Mouse (Mus musculus) liver, embryonic 16.5 days (tissue): ENCODE results near the gene Dnmt3a. TPM values are rescaled to one million over a fixed set of nuclear protein-coding genes. Genes with fewer than 3 reads are reported as not detected.

ENCODE experiments used
- ATAC-seq: fragments of 200-750 bp; cut with Nextera tagmentation; 2 replicates; pipeline ENCODE4 v1.8.0; 2017; ENCODE audit warnings: low read depth, mild to moderate bottlenecking, moderate number of reproducible peaks, moderate library complexity
- H3K27ac ChIP-seq: fragments of 300-500 bp; sonication (generic); 2 replicates; pipeline ENCODE4 v1.5.1; 2014; ENCODE audit warnings: mild to moderate bottlenecking, low read length
- H3K27me3 ChIP-seq: fragments of 300-500 bp; sonication (generic); 2 replicates; pipeline ENCODE4 v1.6.1; 2014; ENCODE audit warnings: low read depth, low read length, mixed read lengths; ENCODE audit not compliant: control insufficient read depth, insufficient read depth
- H3K36me3 ChIP-seq: fragments of 300-500 bp; sonication (generic); 2 replicates; pipeline ENCODE4 v1.6.1; 2014; ENCODE audit warnings: mild to moderate bottlenecking; ENCODE audit not compliant: control insufficient read depth, insufficient read depth
- H3K4me1 ChIP-seq: fragments of 300-500 bp; sonication (generic); 2 replicates; pipeline ENCODE4 v1.6.1; 2014; ENCODE audit warnings: low read depth, low read length, mixed read lengths; ENCODE audit not compliant: control insufficient read depth
- H3K4me2 ChIP-seq: fragments of 300-500 bp; sonication (generic); 2 replicates; pipeline ENCODE4 v1.6.1; 2014; ENCODE audit warnings: low read depth, low read length, mixed read lengths
- H3K4me3 ChIP-seq: fragments of 300-500 bp; sonication (generic); 2 replicates; pipeline ENCODE4 v1.5.1; 2014; ENCODE audit warnings: low read depth, mild to moderate bottlenecking, low read length
- H3K9ac ChIP-seq: fragments of 300-500 bp; sonication (generic); 2 replicates; pipeline ENCODE4 v1.6.1; 2014; ENCODE audit warnings: low read depth, low read length
- H3K9me3 ChIP-seq: fragments of 300-500 bp; sonication (generic); replicated peaks from 2 replicates; pipeline ENCODE4 v1.6.1; 2016; ENCODE audit warnings: low read length; ENCODE audit not compliant: control insufficient read depth
- WGBS: fragments of 180-500 bp; shearing (Covaris S2); extraction: QIAGEN DNeasy Blood & Tissue Kit; methylation state at CpG from one replicate; pipeline ENCODE4 v1.1.7; 2014; ENCODE audit not compliant: insufficient replicate concordance; 5-methylcytosine and 5-hydroxymethylcytosine counted together
- polyA plus RNA-seq: library from polyadenylated mRNA; unstranded; fragments of >200 nt; fragmentation: Nextera tagmentation; extraction: Ambion mirVana; gene quantifications from 2 replicates; pipeline ENCODE4 v1.2.1, GENCODE M21; 2015

Gene Dnmt3a
- polyA plus RNA-seq, 1 experiment from 2014 or later, result 16.8 TPM

DNA sequence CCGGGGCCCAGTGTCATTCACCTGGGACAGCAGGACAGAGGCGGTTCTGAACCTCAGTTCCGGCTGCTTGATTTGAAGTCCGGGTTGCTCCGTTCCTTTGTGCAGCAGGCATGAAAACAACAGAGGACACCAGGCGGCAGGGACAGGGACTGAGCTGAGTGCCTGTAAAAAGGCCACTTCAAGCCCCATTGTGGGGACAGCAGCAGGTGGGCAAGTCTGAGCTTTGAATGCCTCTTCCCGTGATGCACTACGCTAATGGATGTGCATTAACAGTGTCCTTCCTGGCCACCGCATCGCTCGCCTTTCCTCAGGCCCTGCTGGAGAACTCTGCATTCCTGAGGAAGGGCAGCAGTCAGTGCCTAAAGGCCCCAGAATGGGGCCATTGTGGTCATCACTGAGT is 136.2 kb downstream of the Dnmt3a start:
- Histone ChIP-seq H3K4me2 (no peak overlapping the region), H3K9me3 (no peaks in the 10 kb centered on the region), H3K9ac (no peak overlapping the region), H3K27me3 (no peaks in the 10 kb centered on the region), H3K27ac (no peak overlapping the region), H3K4me1 (no peaks in the 10 kb centered on the region), H3K36me3 (no peaks in the 10 kb centered on the region), H3K4me3 (no peak overlapping the region)
- WGBS, result 53% methylated on average over 11 of the region's 11 CpGs
- ATAC-seq, result no peak

DNA sequence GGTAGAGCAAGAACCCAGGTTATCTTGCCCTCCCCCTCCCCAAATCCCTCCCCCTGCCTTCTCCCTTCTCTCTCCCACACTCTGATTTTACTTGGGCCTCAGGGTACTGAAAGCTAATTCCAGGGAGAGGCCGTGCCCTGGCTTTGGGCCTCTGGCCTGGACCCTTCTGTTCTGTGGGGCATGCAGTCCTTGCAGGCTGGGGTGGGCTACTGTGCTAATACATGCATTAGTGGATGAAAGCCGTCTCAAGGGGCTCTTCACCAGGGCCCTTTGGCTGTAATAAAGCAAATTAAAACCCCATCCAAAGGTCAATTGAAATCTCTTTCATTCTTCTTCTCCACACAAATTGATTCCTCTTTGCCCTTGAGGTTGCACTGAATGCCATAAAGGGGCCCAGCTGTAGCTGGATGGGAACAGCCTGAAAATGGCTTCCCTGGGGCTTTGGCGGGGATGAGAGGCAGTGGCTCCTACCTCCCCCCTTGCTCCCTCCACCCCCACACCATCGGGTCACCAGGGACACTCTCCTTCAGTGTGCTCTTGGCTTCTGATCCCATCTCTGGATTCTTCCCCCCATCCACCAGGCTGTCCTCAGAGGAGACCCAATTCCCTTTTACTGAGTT is 138.8 kb downstream of the Dnmt3a start:
- no peaks in the 10 kb centered on the region for H3K9me3 ChIP-seq
- ATAC-seq, result no peak
- H3K4me1 ChIP-seq, result no peaks in the 10 kb centered on the region
- no peaks in the 10 kb centered on the region for H3K27me3 ChIP-seq
- no peaks in the 10 kb centered on the region for H3K36me3 ChIP-seq
- H3K4me3 ChIP-seq, result no peak overlapping the region
- H3K27ac ChIP-seq, result no peak overlapping the region
- H3K4me2 ChIP-seq, result no peak overlapping the region
- WGBS, result 49% methylated on average over 4 of the region's 4 CpGs
- H3K9ac ChIP-seq, result no peak overlapping the region

DNA sequence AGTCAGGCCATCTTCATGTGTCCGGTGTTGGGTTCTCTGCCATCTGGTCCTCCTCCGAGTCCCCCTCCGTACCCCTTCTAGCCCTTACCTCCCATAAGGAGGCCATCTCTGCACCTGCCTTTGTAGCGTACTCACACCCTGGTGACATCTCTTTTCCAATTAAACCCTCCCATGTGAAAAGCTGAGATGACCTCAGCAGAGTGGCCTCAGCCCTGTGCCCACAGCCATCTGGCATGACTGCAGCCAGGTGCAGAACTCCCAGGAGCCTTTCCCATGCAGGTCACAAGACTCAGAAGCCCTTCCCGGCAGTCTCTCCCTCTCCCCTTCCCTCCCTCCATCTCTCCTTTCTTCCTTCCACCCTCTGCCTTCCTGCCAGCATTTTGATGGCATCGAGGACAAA is 141.7 kb downstream of the Dnmt3a start:
- Histone ChIP-seq H3K9me3 (no peaks in the 10 kb centered on the region), H3K36me3 (no peaks in the 10 kb centered on the region), H3K4me1 (no peaks in the 10 kb centered on the region), H3K4me2 (no peak overlapping the region), H3K27ac (no peak overlapping the region), H3K9ac (no peak overlapping the region), H3K4me3 (no peak overlapping the region), H3K27me3 (no peaks in the 10 kb centered on the region)
- ATAC-seq, result no peak
- 60% methylated on average over 6 of the region's 6 CpGs for WGBS

DNA sequence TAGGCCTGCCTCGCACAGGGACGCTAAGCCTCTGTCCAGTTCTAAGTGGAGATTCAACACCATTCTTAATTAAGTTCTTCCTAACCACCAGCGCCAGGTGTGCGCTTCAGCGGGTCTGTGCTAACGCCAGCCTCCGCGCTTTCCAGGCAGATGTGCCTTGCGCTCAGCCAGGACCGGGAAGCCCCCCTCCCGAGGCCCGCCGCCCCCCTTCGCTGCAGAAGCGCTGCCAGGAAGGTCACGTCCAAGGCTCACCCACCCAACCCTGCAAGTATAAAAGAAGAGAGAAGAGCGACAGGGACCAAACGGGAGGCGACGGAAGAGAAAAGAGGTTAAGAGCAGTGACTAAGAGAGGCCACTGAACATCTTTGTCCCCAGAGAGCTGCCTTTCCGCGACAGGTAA is 148.8 kb downstream of the Dnmt3a start, which contains the start of gene Pomc:
Gene Pomc (plus strand): TSS at position 301 of the 400 bp plus-strand sequence.
- H3K9me3 ChIP-seq, result no peaks in the 10 kb centered on the region
- ATAC-seq, result no peak
- peaks cover 5% of the 10 kb centered on the region for H3K27me3 ChIP-seq
- H3K4me2 ChIP-seq, result no peak within 1 kb of the TSS
- H3K27ac ChIP-seq, result no peak within 1 kb of the TSS
- 21% methylated on average over 22 of the region's 22 CpGs for WGBS
- H3K36me3 ChIP-seq, result no peaks in the 10 kb centered on the region
- no peak within 1 kb of the TSS for H3K4me3 ChIP-seq
- H3K9ac ChIP-seq, result no peak within 1 kb of the TSS
- H3K4me1 ChIP-seq, result no peaks in the 10 kb centered on the region

DNA sequence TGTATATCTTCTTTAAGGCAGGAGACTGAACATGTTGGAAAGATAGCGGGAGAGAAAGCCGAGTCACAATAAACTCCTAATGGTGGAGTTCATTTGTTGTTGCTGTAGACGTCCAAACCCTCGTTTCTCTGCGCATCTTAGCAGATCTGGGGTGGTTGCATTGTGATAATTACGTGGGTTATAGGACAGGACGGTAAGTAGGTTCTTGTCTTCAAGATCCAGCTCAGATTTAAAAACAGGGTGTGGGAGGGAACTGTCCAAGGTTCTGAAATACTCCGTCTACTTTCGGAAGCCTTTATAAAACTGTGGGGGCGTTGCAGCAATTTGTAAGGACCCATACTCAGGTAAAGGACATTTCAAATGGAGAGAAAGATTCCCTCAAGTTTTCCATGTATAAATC is 149.6 kb downstream of the Dnmt3a start:
- Histone ChIP-seq H3K9ac (no peak overlapping the region), H3K4me2 (no peak overlapping the region), H3K4me1 (no peaks in the 10 kb centered on the region; the same call in 1 of the 2 replicates), H3K9me3 (no peaks in the 10 kb centered on the region), H3K27me3 (peaks cover 5% of the 10 kb centered on the region), H3K4me3 (no peak overlapping the region), H3K36me3 (no peaks in the 10 kb centered on the region), H3K27ac (no peak overlapping the region)
- no peak for ATAC-seq
- WGBS, result 23% methylated on average over 10 of the region's 10 CpGs

DNA sequence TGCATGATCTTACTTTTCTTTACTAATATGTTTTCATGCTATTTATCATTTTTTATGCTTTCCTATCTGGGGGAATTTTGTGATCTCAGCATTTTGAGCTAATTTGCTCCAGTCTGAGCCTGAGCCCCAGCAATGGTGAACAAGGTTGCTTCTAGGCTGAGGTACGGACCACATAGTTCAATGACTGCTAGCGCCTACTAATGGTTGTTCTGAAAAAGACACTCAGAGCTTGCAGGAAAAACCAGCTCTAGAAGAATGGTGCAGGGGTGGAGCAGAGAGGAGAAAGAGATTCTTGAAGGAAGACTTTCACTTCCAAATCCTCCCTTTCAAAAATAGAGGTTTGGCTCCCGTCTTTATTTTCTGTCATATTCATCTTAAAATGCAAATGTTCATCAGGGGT is 150.5 kb downstream of the Dnmt3a start:
- no peaks in the 10 kb centered on the region for H3K9me3 ChIP-seq
- no peak overlapping the region for H3K27ac ChIP-seq
- no peak overlapping the region for H3K4me3 ChIP-seq
- H3K27me3 ChIP-seq, result peaks cover 5% of the 10 kb centered on the region
- WGBS, result 8% methylated on average over 3 of the region's 3 CpGs
- H3K4me2 ChIP-seq, result no peak overlapping the region
- H3K9ac ChIP-seq, result no peak overlapping the region
- H3K4me1 ChIP-seq, result no peaks in the 10 kb centered on the region; the same call in 1 of the 2 replicates
- no peak for ATAC-seq
- no peaks in the 10 kb centered on the region for H3K36me3 ChIP-seq

DNA sequence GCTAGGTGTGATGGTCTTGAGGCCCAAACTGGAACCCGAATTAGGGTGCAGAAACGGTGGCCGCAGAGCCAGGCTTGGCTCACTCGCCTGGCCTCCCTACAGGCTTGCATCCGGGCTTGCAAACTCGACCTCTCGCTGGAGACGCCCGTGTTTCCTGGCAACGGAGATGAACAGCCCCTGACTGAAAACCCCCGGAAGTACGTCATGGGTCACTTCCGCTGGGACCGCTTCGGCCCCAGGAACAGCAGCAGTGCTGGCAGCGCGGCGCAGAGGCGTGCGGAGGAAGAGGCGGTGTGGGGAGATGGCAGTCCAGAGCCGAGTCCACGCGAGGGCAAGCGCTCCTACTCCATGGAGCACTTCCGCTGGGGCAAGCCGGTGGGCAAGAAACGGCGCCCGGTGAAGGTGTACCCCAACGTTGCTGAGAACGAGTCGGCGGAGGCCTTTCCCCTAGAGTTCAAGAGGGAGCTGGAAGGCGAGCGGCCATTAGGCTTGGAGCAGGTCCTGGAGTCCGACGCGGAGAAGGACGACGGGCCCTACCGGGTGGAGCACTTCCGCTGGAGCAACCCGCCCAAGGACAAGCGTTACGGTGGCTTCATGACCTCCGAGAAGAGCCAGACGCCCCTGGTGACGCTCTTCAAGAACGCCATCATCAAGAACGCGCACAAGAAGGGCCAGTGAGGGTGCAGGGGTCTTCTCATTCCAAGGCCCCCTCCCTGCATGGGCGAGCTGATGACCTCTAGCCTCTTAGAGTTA is 154.2 kb downstream of the Dnmt3a start:
- Histone ChIP-seq H3K4me1 (no peaks in the 10 kb centered on the region; the same call in 1 of the 2 replicates), H3K27me3 (peaks cover 2% of the 10 kb centered on the region), H3K4me2 (peak overlapping the region; percentile 75), H3K4me3 (peak overlapping the region; percentile 60), H3K9me3 (no peaks in the 10 kb centered on the region), H3K9ac (peak overlapping the region; percentile 51), H3K36me3 (no peaks in the 10 kb centered on the region), H3K27ac (no peak overlapping the region)
- WGBS, result 2% methylated on average over 52 of the region's 53 CpGs
- ATAC-seq, result peak; percentile 72

DNA sequence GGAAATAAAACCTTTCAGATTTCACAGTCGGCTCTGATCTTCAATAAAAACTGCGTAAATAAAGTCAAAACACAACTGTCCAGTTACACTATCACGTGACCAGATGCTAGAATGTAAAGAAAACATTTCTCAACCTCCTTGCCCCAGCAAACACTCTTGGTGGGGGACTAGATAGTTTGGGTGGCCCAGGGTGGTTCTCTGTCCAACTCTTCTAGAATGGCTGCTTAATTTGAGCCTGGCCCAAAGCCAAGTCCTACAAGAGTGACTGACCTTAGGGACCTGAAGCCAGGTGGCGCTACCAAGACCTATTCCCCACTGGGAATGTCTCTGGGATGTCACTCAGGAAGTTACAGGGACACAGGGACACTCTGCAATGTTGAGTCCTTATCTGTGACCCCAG is 154.7 kb downstream of the Dnmt3a start:
- no peak for ATAC-seq
- Histone ChIP-seq H3K36me3 (no peaks in the 10 kb centered on the region), H3K4me3 (peak overlapping the region; percentile 60), H3K27me3 (no peaks in the 10 kb centered on the region), H3K4me2 (peak overlapping the region; percentile 75), H3K9me3 (no peaks in the 10 kb centered on the region), H3K9ac (no peak overlapping the region), H3K4me1 (no peaks in the 10 kb centered on the region; the same call in 1 of the 2 replicates), H3K27ac (no peak overlapping the region)
- WGBS, result 48% methylated on average over 4 of the region's 4 CpGs
